ENCODE assay signal across 16 mouse cellular contexts in genomic region chr1:42651461-42651860, GRCm38 (mm10). TPM values are rescaled to one million over a fixed set of nuclear protein-coding genes. Genes with fewer than 3 reads are reported as not detected.
"Had no signal": no experiment of that assay in that cellular context is flagged by ENCODE, and none has a peak within 500 bp of the region (broad histone marks: within the 10 kb centered on the region; RNA-seq: fewer than 3 reads in every experiment).

No protein-coding gene starts in this region.

- H3K4me2 ChIP-seq: intestine, embryonic 15.5 days; liver, embryonic 11.5 days; liver, embryonic 15.5 days; midbrain, embryonic 11.5 days had no signal

- ATAC-seq: intestine, embryonic 15.5 days; midbrain, embryonic 16.5 days had no signal

- H3K36me3 ChIP-seq: intestine, embryonic 15.5 days; liver, embryonic 15.5 days had no signal

- DNase-seq: kidney, adult 18-20 months; kidney, postnatal 10 days; kidney, postnatal 4 days; right cerebral cortex, postnatal 14 days; thymus, adult 18-20 months; thymus, postnatal 14 days had no signal

- H3K27ac ChIP-seq: intestine, embryonic 15.5 days; liver, embryonic 15.5 days; macrophage had no signal

- H3K4me1 ChIP-seq: intestine, embryonic 15.5 days; liver, embryonic 15.5 days; megakaryocyte, embryonic 14.5 days had no signal

- H3K27me3 ChIP-seq: intestine, embryonic 15.5 days; liver, embryonic 15.5 days; megakaryocyte, embryonic 14.5 days had no signal

- H3K9me3 ChIP-seq: intestine, embryonic 15.5 days; liver, embryonic 15.5 days; megakaryocyte, embryonic 14.5 days had no signal

- H3K4me3 ChIP-seq: intestine, embryonic 15.5 days; layer of hippocampus, adult 2 months; liver, embryonic 15.5 days; megakaryocyte, embryonic 14.5 days had no signal

- H3K9ac ChIP-seq: intestine, embryonic 15.5 days; liver, embryonic 15.5 days had no signal

RNA-seq across cellular contexts. Expression of gene Pou3f3, which starts 44.1 kb away (rescaled TPM):
- polyA plus RNA-seq: macrophage; spleen, adult 2 months; stomach, embryonic 16.5 days had no signal
